Mouse (Mus musculus): ENCODE data around the gene Wdr20.
A peak's percentile ranks its signal among the peaks of the same experiment; 100 is the strongest.

DNA sequence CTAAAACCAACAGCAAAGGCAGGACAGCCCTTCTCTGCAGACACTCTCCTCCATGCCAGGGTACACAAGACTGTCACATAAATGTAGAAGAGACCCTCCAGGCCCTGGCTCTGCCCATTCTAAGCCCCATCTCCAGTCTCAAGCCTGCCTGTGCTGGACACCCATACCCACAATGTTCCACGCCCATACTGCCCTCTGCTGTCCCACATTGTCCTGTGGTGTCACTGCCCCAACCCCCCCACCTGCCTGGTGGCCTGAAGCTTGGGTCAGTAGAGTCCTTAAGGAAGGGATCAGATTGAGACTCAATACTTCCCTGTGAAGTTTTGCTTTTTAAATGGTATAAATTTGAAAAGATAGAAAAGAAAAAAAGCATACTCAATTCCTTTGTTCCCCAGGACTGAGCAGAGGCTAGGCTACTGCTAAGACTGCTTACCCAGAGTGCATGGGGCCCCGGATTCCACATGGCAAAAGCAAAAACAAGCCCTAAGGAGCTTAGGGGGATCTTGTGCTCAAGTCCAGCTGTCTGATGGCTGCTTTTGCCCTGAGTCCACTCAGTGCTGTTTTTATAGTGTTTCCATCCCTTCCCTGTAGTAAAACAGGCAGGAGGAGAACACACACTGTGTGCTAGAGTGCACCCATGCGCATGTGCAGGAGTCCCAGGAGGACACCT is 68.7 kb downstream of the Wdr20 start:
- TF ChIP-seq CTCF (IDR thresholded peaks at IDR 0.05; ENCODE audit: low read depth, low read length) (peak; percentile 28), EP300 (IDR thresholded peaks at IDR 0.05; ENCODE audit: insufficient read depth, low read depth, low read length) (no peak)

Measured in ES-Bruce4 (cell line).